Mouse (Mus musculus): Measurements from ENCODE around the gene Higd1a. TPM values are rescaled to one million over a fixed set of nuclear protein-coding genes. Genes with fewer than 3 reads are reported as not detected.

Higd1a gene
- polyA plus RNA-seq (2012; rRNA removed; ENCODE audit: low replicate concordance): 10.6 and 27.1 TPM in 2 replicates

GRCm38 (mm10) chr9:121858153-121858488 lies at the start of gene Higd1a:
TSS of gene Higd1a (minus strand) at chr9:121858362.

GRCm38 (mm10) chr9:121898245-121898644 lies 40.1 kb upstream of the Higd1a start, which contains the start of gene Ackr2:
TSS of gene Ackr2 (plus strand) at chr9:121898355.

GRCm38 (mm10) chr9:121838829-121839621 lies 19.1 kb downstream of the Higd1a start, which contains the start of gene Ccdc13:
TSS of gene Ccdc13 (minus strand) at chr9:121839461.

Other genes with a start within 250 kb of the Higd1a start
- gene Lyzl4, start 216.3 kb downstream of the Higd1a start, polyA plus RNA-seq (2012; rRNA removed; ENCODE audit: low replicate concordance): 0.75 and 2.3 TPM in 2 replicates
- 8.6 and 16.1 TPM in 2 replicates for gene Vipr1, start 215.6 kb downstream of the Higd1a start, polyA plus RNA-seq (2012; rRNA removed; ENCODE audit: low replicate concordance)
- 9.8 and 12.9 TPM in 2 replicates for gene Sec22c, start 152.9 kb downstream of the Higd1a start, polyA plus RNA-seq (2012; rRNA removed; ENCODE audit: low replicate concordance)
- gene Ss18l2, start 148.0 kb downstream of the Higd1a start, polyA plus RNA-seq (2012; rRNA removed; ENCODE audit: low replicate concordance): 20.8 and 39.2 TPM in 2 replicates
- 41.7 and 70.3 TPM in 2 replicates for gene Nktr, start 139.2 kb downstream of the Higd1a start, polyA plus RNA-seq (2012; rRNA removed; ENCODE audit: low replicate concordance)
- 32.2 and 38.5 TPM in 2 replicates for gene Zfp651, start 99.0 kb downstream of the Higd1a start, polyA plus RNA-seq (2012; rRNA removed; ENCODE audit: low replicate concordance)
- gene Klhl40, start 80.8 kb downstream of the Higd1a start, polyA plus RNA-seq (2012; rRNA removed; ENCODE audit: low replicate concordance): 35.9 TPM in 1 of 2 replicates, not detected in the other
- 0.10 and 78.6 TPM in 2 replicates for gene Hhatl, start 65.9 kb downstream of the Higd1a start, polyA plus RNA-seq (2012; rRNA removed; ENCODE audit: low replicate concordance)
- 0.26 and 0.52 TPM in 2 replicates for gene Ccdc13, start 18.9 kb downstream of the Higd1a start, polyA plus RNA-seq (2012; rRNA removed; ENCODE audit: low replicate concordance)
- 9.3 and 16.2 TPM in 2 replicates for gene Ackr2, start 40.0 kb upstream of the Higd1a start, polyA plus RNA-seq (2012; rRNA removed; ENCODE audit: low replicate concordance)
- 0.57 and 4.3 TPM in 2 replicates for gene Cyp8b1, start 57.9 kb upstream of the Higd1a start, polyA plus RNA-seq (2012; rRNA removed; ENCODE audit: low replicate concordance)
- gene Fam198a, start 92.6 kb upstream of the Higd1a start, polyA plus RNA-seq (2012; rRNA removed; ENCODE audit: low replicate concordance): 2.4 and 3.1 TPM in 2 replicates
- gene Pomgnt2, start 138.7 kb upstream of the Higd1a start, polyA plus RNA-seq (2012; rRNA removed; ENCODE audit: low replicate concordance): 18.3 and 18.9 TPM in 2 replicates

All from mammary gland, adult 2 months (tissue).